Mouse (Mus musculus) MEL (cell line): Measurements from ENCODE around the gene Farp1. TPM values are rescaled to one million over a fixed set of nuclear protein-coding genes. Genes with fewer than 3 reads are reported as not detected.

Source experiments
- DNase-seq: peaks from one replicate; pipeline ENCODE4 v3.0.0; 2011; ENCODE audit warnings: low read depth, low spot score
- H3K27ac ChIP-seq: 2 replicates; pipeline ENCODE4 v1.5.1; 2012; ENCODE audit warnings: low read depth, mild to moderate bottlenecking, control low read depth, low read length, moderate library complexity; ENCODE audit not compliant: control insufficient read depth
- H3K27me3 ChIP-seq, 2 experiments: fragments of 150-350 bp in 1 of 2; sonication (generic) in 1 of 2; 2 replicates each; pipeline ENCODE4 v1.6.1; 2012; ENCODE audit warnings: low read length in 2 of 2, mild to moderate bottlenecking in 2 of 2, improper control_type of control experiment in 1 of 2, moderate library complexity in 1 of 2; ENCODE audit not compliant: insufficient read depth in 2 of 2, control insufficient read depth in 1 of 2
- H3K36me3 ChIP-seq, 2 experiments: 2 replicates each; pipeline ENCODE4 v1.6.1; 2012 to 2014; ENCODE audit warnings: low read length in 2 of 2, improper control_type of control experiment in 1 of 2, inconsistent platforms in 1 of 2, mild to moderate bottlenecking in 1 of 2; ENCODE audit not compliant: insufficient read depth in 2 of 2, control insufficient read depth in 1 of 2
- H3K4me1 ChIP-seq, 2 experiments: fragments of 150-350 bp in 1 of 2; sonication (generic) in 1 of 2; 2 replicates each; pipeline ENCODE4 v1.6.1; 2012; ENCODE audit warnings: low read length in 2 of 2, improper control_type of control experiment in 1 of 2, mild to moderate bottlenecking in 1 of 2; ENCODE audit not compliant: insufficient read depth in 2 of 2, control insufficient read depth in 1 of 2
- H3K4me3 ChIP-seq, 2 experiments: fragments of 150-350 bp in 1 of 2; sonication (generic) in 1 of 2; 2 replicates each; pipeline ENCODE4 v1.5.1; 2012; ENCODE audit warnings: low read depth in 2 of 2, low read length in 2 of 2, mild to moderate bottlenecking in 2 of 2, moderate library complexity in 2 of 2, control low read depth in 1 of 2, improper control_type of control experiment in 1 of 2; ENCODE audit not compliant: control insufficient read depth in 1 of 2, insufficient read depth in 1 of 2
- H3K79me2 ChIP-seq: 2 replicates; pipeline ENCODE4 v1.6.1; 2012; ENCODE audit warnings: mild to moderate bottlenecking, low read length, moderate library complexity; ENCODE audit not compliant: control insufficient read depth, poor library complexity, insufficient read depth
- H3K9ac ChIP-seq: 2 replicates; pipeline ENCODE4 v1.6.1; 2012; ENCODE audit warnings: low read depth, mild to moderate bottlenecking, control low read depth, low read length, moderate library complexity; ENCODE audit not compliant: control insufficient read depth, poor library complexity, severe bottlenecking
- H3K9me3 ChIP-seq: fragments of 150-350 bp; sonication (generic); replicated peaks from 2 replicates; pipeline ENCODE4 v1.6.1; 2012; ENCODE audit warnings: mild to moderate bottlenecking, low read length, improper control_type of control experiment, moderate library complexity; ENCODE audit not compliant: insufficient read depth
- BHLHE40 ChIP-seq: IDR thresholded peaks from 2 replicates; pipeline ENCODE4 v1.6.1; 2012; ENCODE audit warnings: low read depth, mild to moderate bottlenecking, inconsistent platforms, low read length, improper control_type of control experiment, borderline replicate concordance
- CHD1 ChIP-seq: IDR thresholded peaks from 2 replicates; pipeline ENCODE4 v1.6.1; 2012; ENCODE audit warnings: low read depth, mild to moderate bottlenecking, inconsistent platforms, low read length, improper control_type of control experiment
- CTCF ChIP-seq, 3 experiments: IDR thresholded peaks in 2 of 3; conservative IDR thresholded peaks in 1 of 3; 2 replicates each; pipeline ENCODE4 v1.5.1; 2011 to 2012; ENCODE audit warnings: low read length in 3 of 3, low read depth in 2 of 3, mild to moderate bottlenecking in 2 of 3, improper control_type of control experiment in 1 of 3, inconsistent platforms in 1 of 3, mixed read lengths in 1 of 3, moderate library complexity in 1 of 3; ENCODE audit not compliant: control insufficient read depth in 1 of 3, insufficient read depth in 1 of 3, poor library complexity in 1 of 3, severe bottlenecking in 1 of 3
- E2F4 ChIP-seq: IDR thresholded peaks from 2 replicates; pipeline ENCODE4 v1.6.1; 2011; ENCODE audit warnings: low read depth, low read length, improper control_type of control experiment, borderline replicate concordance
- ELF1 ChIP-seq: IDR thresholded peaks from 2 replicates; pipeline ENCODE4 v1.6.1; 2014; ENCODE audit warnings: low read depth, mild to moderate bottlenecking, inconsistent platforms, low read length, improper control_type of control experiment, moderate library complexity
- EP300 ChIP-seq, 2 experiments: IDR thresholded peaks; 2 replicates each; pipeline ENCODE4 v1.6.1; 2011; ENCODE audit warnings: improper control_type of control experiment in 2 of 2, low read length in 2 of 2, low read depth in 1 of 2, mild to moderate bottlenecking in 1 of 2
- GABPA ChIP-seq: IDR thresholded peaks from 2 replicates; pipeline ENCODE4 v1.6.1; 2012; ENCODE audit warnings: low read depth, mild to moderate bottlenecking, inconsistent platforms, low read length, improper control_type of control experiment, moderate library complexity
- JUND ChIP-seq: IDR thresholded peaks from 2 replicates; pipeline ENCODE4 v1.6.1; 2011; ENCODE audit warnings: low read depth, mild to moderate bottlenecking, improper control_type of control experiment, low read length
- MAFK ChIP-seq: IDR thresholded peaks from 2 replicates; pipeline ENCODE4 v1.6.1; 2011; ENCODE audit warnings: low read depth, mild to moderate bottlenecking, low read length, improper control_type of control experiment, borderline replicate concordance
- MAX ChIP-seq: IDR thresholded peaks from 2 replicates; pipeline ENCODE4 v1.6.1; 2011; ENCODE audit warnings: low read length, improper control_type of control experiment
- MAZ ChIP-seq: IDR thresholded peaks from 2 replicates; pipeline ENCODE4 v1.6.1; 2012; ENCODE audit warnings: low read depth, mild to moderate bottlenecking, inconsistent platforms, low read length, improper control_type of control experiment
- MEF2A ChIP-seq: IDR thresholded peaks from 2 replicates; pipeline ENCODE4 v1.6.1; 2014; ENCODE audit warnings: low read depth, mild to moderate bottlenecking, inconsistent platforms, low read length, improper control_type of control experiment; ENCODE audit not compliant: poor library complexity, insufficient replicate concordance, severe bottlenecking; ENCODE audit errors: extremely low read depth
- MYB ChIP-seq: IDR thresholded peaks from 2 replicates; pipeline ENCODE4 v1.6.1; 2011; ENCODE audit warnings: mild to moderate bottlenecking, low read depth, low read length, improper control_type of control experiment
- MYC ChIP-seq: IDR thresholded peaks from 2 replicates; pipeline ENCODE4 v1.6.1; 2011; ENCODE audit warnings: low read depth, mild to moderate bottlenecking, low read length, improper control_type of control experiment, moderate library complexity
- NRF1 ChIP-seq: IDR thresholded peaks from 2 replicates; pipeline ENCODE4 v1.6.1; 2014; ENCODE audit warnings: low read depth, mild to moderate bottlenecking, inconsistent platforms, low read length, improper control_type of control experiment, moderate library complexity; ENCODE audit not compliant: poor library complexity, insufficient read depth, severe bottlenecking
- POLR2A ChIP-seq, 2 experiments: IDR thresholded peaks; 2 replicates each; pipeline ENCODE4 v1.6.1; 2011 to 2012; ENCODE audit warnings: low read length in 2 of 2, mild to moderate bottlenecking in 2 of 2, control low read depth in 1 of 2, improper control_type of control experiment in 1 of 2, low read depth in 1 of 2, moderate library complexity in 1 of 2; ENCODE audit not compliant: control insufficient read depth in 1 of 2, insufficient read depth in 1 of 2, poor library complexity in 1 of 2
- POLR2AphosphoS5 ChIP-seq: IDR thresholded peaks from 2 replicates; pipeline ENCODE4 v1.6.1; 2012; ENCODE audit warnings: low read depth, borderline replicate concordance, mild to moderate bottlenecking, inconsistent platforms, low read length, moderate library complexity, mixed read lengths
- SMC3 ChIP-seq: IDR thresholded peaks from 2 replicates; pipeline ENCODE4 v1.6.1; 2011; ENCODE audit warnings: low read depth, low read length, improper control_type of control experiment
- TAL1 ChIP-seq: IDR thresholded peaks from 2 replicates; pipeline ENCODE4 v1.6.1; 2012; ENCODE audit warnings: mild to moderate bottlenecking, inconsistent platforms, low read length, moderate library complexity, mixed read lengths
- TCF12 ChIP-seq: IDR thresholded peaks from 2 replicates; pipeline ENCODE4 v1.6.1; 2014; ENCODE audit warnings: low read depth, mild to moderate bottlenecking, inconsistent platforms, low read length, improper control_type of control experiment, moderate library complexity
- USF1 ChIP-seq: IDR thresholded peaks from 2 replicates; pipeline ENCODE4 v1.6.1; 2014; ENCODE audit warnings: low read depth, mild to moderate bottlenecking, inconsistent platforms, low read length, improper control_type of control experiment, moderate library complexity
- ZKSCAN1 ChIP-seq: IDR thresholded peaks from 2 replicates; pipeline ENCODE4 v1.6.1; 2012; ENCODE audit warnings: low read depth, mild to moderate bottlenecking, inconsistent platforms, low read length, improper control_type of control experiment, moderate library complexity
- ZMIZ1 ChIP-seq: IDR thresholded peaks from 2 replicates; pipeline ENCODE4 v1.6.1; 2012; ENCODE audit warnings: low read depth, mild to moderate bottlenecking, inconsistent platforms, low read length, improper control_type of control experiment, moderate library complexity
- ZNF384 ChIP-seq: IDR thresholded peaks from 2 replicates; pipeline ENCODE4 v1.6.1; 2012; ENCODE audit warnings: low read depth, mild to moderate bottlenecking, inconsistent platforms, low read length, improper control_type of control experiment
- polyA plus RNA-seq, 2 experiments: library from polyadenylated mRNA; stranded (reverse) in 1 of 2; unstranded in 1 of 2; fragments of >175 nt in 1 of 2; fragments of >200 nt in 1 of 2; gene quantifications; 2 replicates each; pipeline versions ENCODE4 v1.2.1 to v1.2.4; 2012; ENCODE audit warnings: low replicate concordance in 2 of 2, low read depth in 1 of 2; ENCODE audit not compliant: insufficient read length in 2 of 2, insufficient read depth in 1 of 2, missing spikeins in 1 of 2
- total RNA-seq: library from RNA; depleted of rRNA; stranded (reverse); fragments of 300-350 nt; gene quantifications from 2 replicates; pipeline ENCODE4 v1.2.3, GENCODE M21; 2012

Farp1 gene
- total and polyA plus RNA-seq, 3 experiments, result 0.62 to 1.1 TPM; not detected in 1

- no peak overlapping the region for H3K9ac ChIP-seq
- no peaks in the 10 kb centered on the region for H3K9me3 ChIP-seq
- no peak for TF ChIP-seq GABPA
- no peak for TF ChIP-seq MAFK
- no peak for TF ChIP-seq MAX
- TF ChIP-seq MAZ, result no peak
- no peak for TF ChIP-seq USF1
- TF ChIP-seq SMC3, result no peak
- no peak for TF ChIP-seq E2F4
- TF ChIP-seq, all 39 proteins: peak for 0
- Histone ChIP-seq H3K36me3 (peaks cover 2 to 4% of the 10 kb centered on the region in 2 experiments; a peak in 3 of 4 replicates), H3K27ac (no peak overlapping the region), H3K4me3 (no peak overlapping the region), H3K4me1 (peaks cover 0 to 5% of the 10 kb centered on the region in 2 experiments; a peak in 3 of 4 replicates), H3K79me2 (peaks cover 57% of the 10 kb centered on the region), H3K27me3 (no peaks in the 10 kb centered on the region)
- DNase-seq, result no peak
These were observed 276.1 kb downstream of the Farp1 start for GRCm38 (mm10) chr14:121311083-121311482.

- Histone ChIP-seq H3K36me3 (peaks cover 0 to 10% of the 10 kb centered on the region in 2 experiments; a peak in 2 of 4 replicates), H3K4me1 (peaks cover 0 to 14% of the 10 kb centered on the region in 2 experiments), H3K9ac (no peak overlapping the region), H3K27me3 (no peaks in the 10 kb centered on the region), H3K4me3 (no peak overlapping the region), H3K79me2 (peaks cover 70% of the 10 kb centered on the region), H3K27ac (no peak overlapping the region), H3K9me3 (no peaks in the 10 kb centered on the region)
- DNase-seq, result no peak
- TF ChIP-seq ZNF384, result no peak
- no peak for TF ChIP-seq ELF1
- no peak for TF ChIP-seq MAX
- no peak for TF ChIP-seq JUND
- no peak for TF ChIP-seq MEF2A
- TF ChIP-seq CHD1, result no peak
- TF ChIP-seq EP300 (IDR thresholded peaks at IDR 0.05; ENCODE audit: low read depth in 1 of 2, low read length in 2 of 2), result no peak
- no peak for TF ChIP-seq TCF12
- no peak for TF ChIP-seq NRF1
- TF ChIP-seq USF1, result no peak
- no peak for TF ChIP-seq BHLHE40
- TF ChIP-seq CTCF (IDR thresholded peaks at IDR 0.05 in 2 of 3, conservative IDR thresholded peaks at IDR 0.05 in 1 of 3; ENCODE audit: control insufficient read depth in 1 of 3, insufficient read depth in 1 of 3, low read depth in 2 of 3, low read length in 3 of 3, poor library complexity in 1 of 3, severe bottlenecking in 1 of 3), result no peak
- no peak for TF ChIP-seq MAFK
- no peak for TF ChIP-seq MYB
- TF ChIP-seq POLR2AphosphoS5, result no peak
- no peak for TF ChIP-seq POLR2A (IDR thresholded peaks at IDR 0.05; ENCODE audit: control insufficient read depth in 1 of 2, insufficient read depth in 1 of 2, low read depth in 1 of 2, low read length in 2 of 2, poor library complexity in 1 of 2)
- no peak for TF ChIP-seq TAL1
- no peak for TF ChIP-seq ZKSCAN1
- TF ChIP-seq ZMIZ1, result no peak
- no peak for TF ChIP-seq MYC
These were observed 278.3 kb downstream of the Farp1 start for GRCm38 (mm10) chr14:121313283-121313682.
